Mouse (Mus musculus) testis, adult 2 months (tissue): ENCODE data around the gene Klhl25. TPM values are rescaled to one million over a fixed set of nuclear protein-coding genes. Genes with fewer than 3 reads are reported as not detected.

ENCODE experiments used
- H3K27ac ChIP-seq: fragments of 200-500 bp; 2 replicates; pipeline ENCODE4 v1.5.1; 2012; ENCODE audit warnings: low read depth, low read length; ENCODE audit not compliant: control insufficient read depth, insufficient read depth
- H3K27me3 ChIP-seq: fragments of 200-500 bp; 2 replicates; pipeline ENCODE4 v1.6.1; 2012; ENCODE audit warnings: mild to moderate bottlenecking, low read length, moderate library complexity; ENCODE audit not compliant: control insufficient read depth, insufficient read depth
- H3K36me3 ChIP-seq: fragments of 200-500 bp; 2 replicates; pipeline ENCODE4 v1.6.1; 2012; ENCODE audit warnings: mild to moderate bottlenecking, low read length; ENCODE audit not compliant: control insufficient read depth, insufficient read depth
- H3K4me1 ChIP-seq: fragments of 200-500 bp; 2 replicates; pipeline ENCODE4 v1.6.1; 2012; ENCODE audit warnings: low read length; ENCODE audit not compliant: control insufficient read depth, insufficient read depth
- H3K4me3 ChIP-seq: fragments of 200-500 bp; 2 replicates; pipeline ENCODE4 v1.5.1; 2012; ENCODE audit warnings: low read depth, mild to moderate bottlenecking, low read length, moderate library complexity, mixed read lengths; ENCODE audit not compliant: control insufficient read depth
- CTCF ChIP-seq: fragments of 200-500 bp; IDR thresholded peaks from 2 replicates; pipeline ENCODE4 v1.5.1; 2012; ENCODE audit warnings: low read depth, mild to moderate bottlenecking, inconsistent platforms, low read length, moderate library complexity; ENCODE audit not compliant: control insufficient read depth, insufficient read depth, insufficient replicate concordance
- POLR2A ChIP-seq: fragments of 200-500 bp; IDR thresholded peaks from 2 replicates; pipeline ENCODE4 v1.6.1; 2012; ENCODE audit warnings: low read depth, mild to moderate bottlenecking, inconsistent platforms, low read length, moderate library complexity; ENCODE audit not compliant: control insufficient read depth
- polyA plus RNA-seq: library from polyadenylated mRNA; depleted of rRNA; stranded (reverse); fragments of >200 nt; gene quantifications from 2 replicates; pipeline ENCODE4 v1.2.3, GENCODE M21; 2012

The Klhl25 gene
- polyA plus RNA-seq, 1 experiment, result 46.7 TPM

DNA sequence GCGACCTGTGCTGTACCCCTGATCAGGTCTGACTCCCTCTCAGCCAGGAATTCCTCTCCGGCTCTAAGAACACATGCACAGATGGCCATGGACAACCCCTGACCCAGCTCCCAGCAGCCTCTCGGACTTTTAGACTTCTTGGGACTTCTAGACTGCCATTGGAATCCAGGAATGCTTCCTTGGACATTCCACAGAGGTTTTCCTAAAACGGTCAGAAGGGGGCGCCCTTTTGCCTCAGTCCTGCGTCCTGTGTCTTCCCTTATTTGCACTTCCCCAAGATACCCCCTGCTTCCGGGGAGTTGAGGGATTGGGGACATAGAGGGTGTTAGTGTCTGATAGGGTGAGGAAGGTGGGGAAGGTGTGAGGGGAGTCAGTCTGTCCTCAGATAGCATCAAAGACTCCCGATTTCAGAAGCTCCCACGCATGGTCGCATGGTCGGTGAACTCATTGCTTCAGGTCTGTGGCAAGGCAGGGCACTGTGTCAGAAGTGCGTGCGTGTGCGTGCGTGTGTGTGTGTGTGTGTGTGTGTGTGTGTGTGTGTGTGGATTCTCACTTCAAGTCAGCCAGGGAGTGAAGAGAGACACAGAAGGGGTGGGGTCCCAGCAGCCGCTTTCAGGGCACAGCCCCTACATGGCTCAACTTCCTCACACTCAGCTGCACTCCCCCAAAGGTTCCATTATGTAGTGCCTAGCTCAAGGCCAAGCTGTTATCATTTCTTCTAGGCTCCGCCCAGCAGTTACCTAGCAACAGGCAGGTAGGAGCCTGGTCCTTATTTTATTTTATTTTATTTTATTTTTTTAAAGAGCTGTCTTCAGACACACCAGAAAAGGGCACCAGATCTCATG, 40.4 kb upstream of the Klhl25 start:
- Histone ChIP-seq H3K4me3 (no peak overlapping the region), H3K27ac (no peak overlapping the region), H3K4me1 (peaks cover 8% of the 10 kb centered on the region), H3K36me3 (no peaks in the 10 kb centered on the region), H3K27me3 (no peaks in the 10 kb centered on the region)
- 0 out of 2 replicates have a peak, but pooled peaks have one; percentile 54 for TF ChIP-seq CTCF
- no peak for TF ChIP-seq POLR2A

DNA sequence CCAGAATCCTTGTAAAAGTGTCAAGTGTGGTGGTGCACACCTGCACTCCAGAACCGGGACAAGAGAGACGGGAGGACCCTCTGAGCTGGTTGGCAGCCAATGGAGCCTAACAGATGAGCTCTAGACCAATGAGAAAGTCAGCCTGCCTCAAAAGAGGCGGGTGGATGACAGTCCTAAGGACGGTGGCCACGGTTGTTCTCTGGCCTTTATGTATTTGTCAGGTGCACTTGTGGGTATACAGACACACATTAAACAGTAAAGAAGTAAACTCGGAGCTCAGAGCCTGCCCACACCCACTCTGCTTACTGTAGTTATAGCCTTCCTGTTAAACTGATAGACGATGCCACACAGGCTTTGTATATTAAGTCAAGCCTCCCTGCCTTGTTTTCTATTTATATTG, 27.4 kb upstream of the Klhl25 start:
- H3K27me3 ChIP-seq, result no peaks in the 10 kb centered on the region
- H3K4me3 ChIP-seq, result no peak overlapping the region
- H3K4me1 ChIP-seq, result no peaks in the 10 kb centered on the region
- no peak for TF ChIP-seq POLR2A
- no peak for TF ChIP-seq CTCF
- no peaks in the 10 kb centered on the region for H3K36me3 ChIP-seq
- no peak overlapping the region for H3K27ac ChIP-seq

DNA sequence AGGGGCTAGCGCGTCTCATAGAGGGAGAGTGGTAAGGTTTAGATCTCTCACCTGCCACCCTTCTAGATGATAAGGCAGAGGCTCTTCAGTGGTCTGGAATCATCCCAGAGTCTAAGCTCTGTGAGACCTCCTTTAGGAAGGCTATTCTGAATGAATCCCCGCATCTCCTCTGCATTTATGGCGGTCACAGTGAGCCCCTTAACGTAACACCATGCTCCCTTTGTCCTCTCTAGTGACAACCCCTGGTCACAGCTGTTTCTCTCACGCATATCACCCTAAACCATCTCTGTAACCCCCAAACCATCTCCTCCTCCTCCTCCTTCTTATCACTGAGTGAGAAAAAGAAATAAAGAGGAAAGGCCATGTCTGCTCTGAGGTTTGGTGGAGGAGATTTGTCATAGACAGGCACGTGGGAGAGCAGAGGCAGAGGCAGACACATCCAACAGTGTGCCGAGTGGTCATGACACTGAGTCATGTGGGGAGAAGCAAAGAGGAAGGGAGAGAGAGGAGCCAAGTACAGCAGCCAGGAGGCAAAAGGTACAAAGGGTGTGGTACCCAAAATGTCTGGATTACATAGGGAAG, 25.9 kb upstream of the Klhl25 start:
- Histone ChIP-seq H3K4me3 (no peak overlapping the region), H3K36me3 (no peaks in the 10 kb centered on the region), H3K27ac (no peak overlapping the region), H3K27me3 (no peaks in the 10 kb centered on the region), H3K4me1 (peaks cover 3% of the 10 kb centered on the region; the same call in 1 of the 2 replicates)
- TF ChIP-seq CTCF (no peak), POLR2A (no peak)

DNA sequence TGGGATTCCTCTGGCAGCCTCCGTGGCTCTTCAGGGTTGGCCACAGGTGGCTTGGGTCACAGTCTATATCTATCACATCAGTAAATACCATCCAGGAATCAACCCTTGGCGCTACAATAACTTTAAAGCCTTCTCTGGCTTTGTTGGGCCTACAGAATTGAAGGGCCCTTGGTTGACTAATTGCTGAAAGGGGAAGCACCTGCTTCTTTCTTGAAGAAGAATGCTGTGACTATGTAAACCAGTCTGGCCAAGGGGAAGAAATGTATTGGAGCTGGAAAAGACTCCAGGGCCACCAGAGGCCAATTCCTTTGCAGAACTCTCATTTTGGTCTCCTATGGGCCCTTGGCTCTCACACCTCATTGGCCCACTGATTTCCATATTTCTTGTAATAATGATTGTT, 25.0 kb upstream of the Klhl25 start:
- TF ChIP-seq POLR2A, result no peak
- TF ChIP-seq CTCF, result no peak
- no peak overlapping the region for H3K27ac ChIP-seq
- no peaks in the 10 kb centered on the region for H3K36me3 ChIP-seq
- no peak overlapping the region for H3K4me3 ChIP-seq
- H3K27me3 ChIP-seq, result no peaks in the 10 kb centered on the region
- H3K4me1 ChIP-seq, result peaks cover 3% of the 10 kb centered on the region; the same call in 1 of the 2 replicates

DNA sequence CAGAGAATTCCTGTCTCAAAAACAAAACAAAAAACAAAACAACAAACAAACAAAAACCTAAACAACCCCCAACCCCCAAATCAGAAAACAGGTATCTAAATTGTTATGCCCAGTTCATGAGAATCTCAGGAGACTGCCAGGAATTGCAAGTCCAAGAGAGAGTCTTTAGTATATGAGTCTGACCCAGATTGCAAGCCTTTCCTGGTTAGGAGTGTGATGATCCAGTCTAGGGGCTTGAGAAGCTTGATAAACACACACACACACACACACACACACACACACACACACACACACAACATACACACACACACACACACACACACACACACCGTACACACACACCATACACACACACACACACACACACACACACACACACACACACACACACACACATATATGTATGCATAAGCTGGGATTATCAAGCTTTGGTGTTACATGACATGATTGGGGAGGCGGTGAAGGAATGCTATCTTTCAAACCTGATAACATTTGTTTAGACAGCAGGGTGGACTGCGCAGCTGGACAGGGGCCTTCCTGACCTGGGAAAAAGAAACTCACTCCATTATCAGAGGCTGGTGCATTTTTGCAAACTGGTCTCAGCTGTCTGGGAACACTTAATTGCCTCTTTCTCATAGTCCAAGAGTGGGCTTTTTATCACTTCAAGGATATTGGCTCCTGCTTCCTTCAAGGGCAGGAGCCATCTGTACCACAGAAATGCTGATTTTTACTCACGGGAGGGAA, 21.6 kb upstream of the Klhl25 start:
- Histone ChIP-seq H3K4me3 (no peak overlapping the region), H3K27me3 (no peaks in the 10 kb centered on the region), H3K27ac (peak overlapping the region; percentile 78), H3K36me3 (no peaks in the 10 kb centered on the region), H3K4me1 (peaks cover 3% of the 10 kb centered on the region; the same call in 1 of the 2 replicates)
- TF ChIP-seq POLR2A (no peak), CTCF (no peak)

DNA sequence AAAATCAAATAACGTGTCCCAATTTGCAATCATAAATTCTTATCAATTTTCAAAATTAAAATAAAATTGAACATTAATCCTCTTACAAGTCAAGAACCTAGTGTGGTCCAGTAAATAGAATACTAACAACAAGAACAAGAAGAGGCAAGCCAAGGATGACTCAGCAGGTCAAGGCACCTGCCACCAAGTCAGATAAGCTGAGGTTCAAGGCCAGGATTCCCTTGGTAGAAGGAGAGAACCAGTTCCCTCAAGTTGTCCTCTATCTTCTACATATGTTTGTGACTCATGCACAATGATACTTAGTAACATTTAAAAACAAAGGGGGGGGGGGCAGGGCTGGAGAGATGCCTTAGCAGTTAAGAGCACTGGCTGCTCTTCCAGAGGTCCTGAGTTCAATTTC, 20.8 kb upstream of the Klhl25 start:
- no peak overlapping the region; the same call in 1 of the 2 replicates for H3K27ac ChIP-seq
- no peaks in the 10 kb centered on the region for H3K27me3 ChIP-seq
- no peaks in the 10 kb centered on the region for H3K36me3 ChIP-seq
- TF ChIP-seq POLR2A (no peak), CTCF (no peak)
- H3K4me3 ChIP-seq, result no peak overlapping the region
- peaks cover 3% of the 10 kb centered on the region; the same call in 1 of the 2 replicates for H3K4me1 ChIP-seq

DNA sequence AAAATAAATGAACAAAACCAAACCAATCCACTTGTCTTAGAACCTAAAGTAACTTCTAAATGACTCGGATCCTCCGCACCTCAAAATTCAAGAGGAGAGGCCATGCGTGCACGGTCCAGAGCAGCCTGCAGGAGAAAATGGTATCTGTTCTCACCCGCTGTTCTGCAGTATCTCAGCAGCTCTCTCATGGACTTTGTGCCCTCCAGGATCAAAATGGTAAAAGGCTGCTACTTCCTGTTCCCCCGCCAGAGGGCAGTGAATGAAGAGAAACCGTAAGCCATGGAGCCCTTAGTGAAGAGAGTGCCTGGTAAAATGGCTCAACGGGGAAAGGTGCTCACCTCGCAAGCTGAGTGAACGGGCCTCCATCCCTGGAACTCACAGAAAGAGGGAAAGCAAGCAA, 20.3 kb upstream of the Klhl25 start:
- H3K36me3 ChIP-seq, result no peaks in the 10 kb centered on the region
- H3K27ac ChIP-seq, result no peak overlapping the region
- H3K27me3 ChIP-seq, result no peaks in the 10 kb centered on the region
- H3K4me3 ChIP-seq, result no peak overlapping the region
- peaks cover 3% of the 10 kb centered on the region; the same call in 1 of the 2 replicates for H3K4me1 ChIP-seq
- TF ChIP-seq POLR2A (no peak), CTCF (peak; percentile 31; the same call in 1 of the 2 replicates)
